Mouse (Mus musculus) E14TG2a.4 (cell line): ENCODE measurements around the gene Ablim1.

Experiments
- CTCF ChIP-seq: conservative IDR thresholded peaks from 2 replicates; pipeline ENCODE4 v1.5.1; 2014; ENCODE audit warnings: low read length
- NANOG ChIP-seq: IDR thresholded peaks from 2 replicates; pipeline ENCODE4 v1.6.1; 2014; ENCODE audit warnings: borderline replicate concordance, low read length, mixed read lengths
- POU5F1 ChIP-seq: IDR thresholded peaks from 2 replicates; pipeline ENCODE4 v1.6.1; 2014; ENCODE audit warnings: low read length, borderline replicate concordance

DNA sequence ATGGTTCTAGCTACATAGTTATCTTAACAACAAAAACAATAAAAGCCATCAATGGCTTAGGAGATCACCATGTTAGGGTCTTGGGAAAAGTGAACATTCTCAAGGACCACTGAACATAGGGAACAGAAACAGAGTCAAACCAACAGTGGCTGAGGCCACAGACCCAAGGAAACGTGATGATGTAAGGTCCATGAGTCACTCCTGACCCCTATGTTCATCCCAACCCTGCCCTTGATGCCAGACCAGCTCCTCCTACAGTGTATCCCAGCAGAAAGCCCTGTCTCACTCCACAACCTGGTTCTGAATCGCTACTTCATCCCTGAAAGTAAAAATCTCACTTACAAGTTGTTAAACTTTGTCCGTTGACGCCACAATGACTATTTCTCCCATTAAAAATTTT, 86.1 kb downstream of the Ablim1 start:
- no peak for TF ChIP-seq CTCF
- TF ChIP-seq POU5F1: no peak
- no peak for TF ChIP-seq NANOG
